Mouse (Mus musculus) mouse trophoblast stem cell (cell line): ENCODE results near the gene Ly6g6f.

Source experiments
- in situ Hi-C, 2 experiments: fragments of 300-500 bp; cut with MseI, MboI; formaldehyde crosslinking; loops; 2 replicates in 1 of 2; 3 replicates in 1 of 2; pipeline ENCODE4 v1.15.1; 2025

The Ly6g6f gene

GRCm38 (mm10) chr17:35031272-35031671 is 54.1 kb downstream of the Ly6g6f start:
- in situ Hi-C loops = no loop called here
